Mouse (Mus musculus): ENCODE results near the gene Uba7. TPM values are rescaled to one million over a fixed set of nuclear protein-coding genes. Genes with fewer than 3 reads are reported as not detected.
"Not testable (repeated sequence)": the region's sequence is repeated elsewhere in the genome, so short reads cannot be mapped to it uniquely, and the experiment has no call there.

Gene Uba7
- total and polyA plus RNA-seq, 2 experiments from 2014 or later: 1.9 to 5.0 TPM

GRCm38 (mm10) chr9:108013577-108013976 lies 38.3 kb downstream of the Uba7 start:
- not testable (repeated sequence) for H3K4me3 ChIP-seq (ENCODE audit: low read depth, low read length); H3K4me2 ChIP-seq (ENCODE audit: low read depth, low read length, poor library complexity, severe bottlenecking); H3K4me1 ChIP-seq (ENCODE audit: insufficient read depth, low read length); DNase-seq (ENCODE audit: low spot score); H3K27me3 ChIP-seq (ENCODE audit: insufficient read depth, low read length); H3K36me3 ChIP-seq (ENCODE audit: insufficient read depth, low read length); H3K27ac ChIP-seq (ENCODE audit: low read depth, low read length); H3K9ac ChIP-seq (replicated peaks; ENCODE audit: low read length, poor library complexity, severe bottlenecking); H3K9me3 ChIP-seq (ENCODE audit: low read length); ATAC-seq (ENCODE audit: low FRiP score)
- peak; percentile 35 for TF ChIP-seq CTCF (IDR thresholded peaks at IDR 0.05)
- WGBS: 100% methylated on average over 2 of the region's 2 CpGs

DNA sequence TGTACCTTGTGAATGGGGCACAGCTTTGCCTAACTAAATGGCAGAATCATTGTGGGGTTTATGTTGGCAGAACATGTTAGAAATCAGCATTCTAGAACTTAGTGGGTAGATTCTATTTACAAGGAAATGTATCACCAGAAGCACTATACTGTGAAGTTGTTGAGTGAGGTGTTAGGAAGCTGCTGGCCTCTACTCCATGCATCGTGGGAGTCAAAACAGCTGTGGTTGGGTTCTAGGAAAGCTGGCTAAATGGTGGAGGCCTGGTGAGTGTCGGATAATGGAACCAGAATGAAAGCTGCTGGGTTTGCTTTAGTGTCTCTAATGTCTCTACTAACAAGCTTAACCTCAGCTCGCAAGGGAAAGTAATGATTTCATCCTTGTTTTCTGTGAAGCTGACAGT lies 41.8 kb downstream of the Uba7 start:
- Histone ChIP-seq H3K4me1 (ENCODE audit: insufficient read depth, low read length) (no peaks in the 10 kb centered on the region), H3K9me3 (ENCODE audit: low read length) (no peaks in the 10 kb centered on the region), H3K36me3 (ENCODE audit: insufficient read depth, low read length) (peaks cover 3% of the 10 kb centered on the region; the same call in 1 of the 2 replicates), H3K27me3 (ENCODE audit: insufficient read depth, low read length) (no peaks in the 10 kb centered on the region), H3K9ac (replicated peaks; ENCODE audit: low read length, poor library complexity, severe bottlenecking) (no peak overlapping the region), H3K4me2 (ENCODE audit: low read depth, low read length, poor library complexity, severe bottlenecking) (no peak overlapping the region), H3K27ac (ENCODE audit: low read depth, low read length) (no peak overlapping the region), H3K4me3 (ENCODE audit: low read depth, low read length) (no peak overlapping the region)
- ATAC-seq (ENCODE audit: low FRiP score) (no peak), DNase-seq (ENCODE audit: low spot score) (no peak)
- 77% methylated on average over 3 of the region's 3 CpGs for WGBS
- no peak for TF ChIP-seq CTCF (IDR thresholded peaks at IDR 0.05)

DNA sequence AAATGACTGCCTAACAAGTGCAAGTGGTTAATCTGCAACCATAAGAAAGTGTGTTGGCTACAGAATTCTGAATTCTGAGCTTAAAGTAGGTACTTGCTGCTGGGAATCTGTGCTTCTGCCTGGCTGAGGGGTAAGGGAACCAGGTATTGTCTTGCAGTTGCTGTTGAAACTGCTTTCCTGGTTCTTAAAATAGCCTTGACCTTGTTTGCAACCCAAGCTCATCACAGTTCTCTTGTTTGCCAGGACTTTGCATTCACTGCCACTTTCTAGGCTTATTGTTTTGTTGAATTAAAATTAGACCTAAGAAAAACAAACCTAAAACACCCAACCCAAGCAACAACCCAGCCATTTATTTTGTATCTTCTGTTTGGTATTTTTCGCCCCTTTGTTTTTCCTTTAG lies 45.4 kb downstream of the Uba7 start:
- 100% methylated on average over 1 of the region's 1 CpGs for WGBS
- DNase-seq (ENCODE audit: low spot score) (no peak), ATAC-seq (ENCODE audit: low FRiP score) (no peak)
- TF ChIP-seq CTCF (IDR thresholded peaks at IDR 0.05): no peak
- Histone ChIP-seq H3K4me1 (ENCODE audit: insufficient read depth, low read length) (no peaks in the 10 kb centered on the region), H3K27me3 (ENCODE audit: insufficient read depth, low read length) (no peaks in the 10 kb centered on the region), H3K9ac (replicated peaks; ENCODE audit: low read length, poor library complexity, severe bottlenecking) (no peak overlapping the region), H3K9me3 (ENCODE audit: low read length) (no peaks in the 10 kb centered on the region), H3K4me3 (ENCODE audit: low read depth, low read length) (no peak overlapping the region), H3K27ac (ENCODE audit: low read depth, low read length) (no peak overlapping the region), H3K4me2 (ENCODE audit: low read depth, low read length, poor library complexity, severe bottlenecking) (no peak overlapping the region), H3K36me3 (ENCODE audit: insufficient read depth, low read length) (peaks cover 3% of the 10 kb centered on the region)

DNA sequence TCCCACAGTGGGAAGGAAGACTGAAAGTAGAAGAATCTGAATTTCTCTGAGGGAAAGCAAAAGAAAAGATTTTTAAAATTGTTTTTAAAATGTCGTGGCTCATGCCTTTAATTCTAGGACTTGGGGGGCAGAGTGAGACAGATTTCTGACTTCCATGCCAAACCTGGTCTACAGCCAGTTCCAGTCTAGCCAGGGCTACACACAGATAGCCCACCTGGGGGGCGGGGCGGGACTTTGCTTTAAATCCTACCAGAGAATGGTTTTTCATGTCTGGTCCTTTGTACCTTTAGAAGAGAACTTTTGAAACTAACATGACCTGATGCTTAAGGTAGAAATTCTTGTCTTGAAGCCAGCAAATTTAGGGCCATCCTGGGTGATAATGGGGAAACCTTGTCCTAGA lies 47.9 kb downstream of the Uba7 start:
- 91% methylated on average over 3 of the region's 3 CpGs for WGBS
- Histone ChIP-seq H3K36me3 (ENCODE audit: insufficient read depth, low read length) (peaks cover 16% of the 10 kb centered on the region), H3K27me3 (ENCODE audit: insufficient read depth, low read length) (no peaks in the 10 kb centered on the region), H3K4me2 (ENCODE audit: low read depth, low read length, poor library complexity, severe bottlenecking) (no peak overlapping the region), H3K4me1 (ENCODE audit: insufficient read depth, low read length) (no peaks in the 10 kb centered on the region), H3K9me3 (ENCODE audit: low read length) (no peaks in the 10 kb centered on the region), H3K9ac (replicated peaks; ENCODE audit: low read length, poor library complexity, severe bottlenecking) (no peak overlapping the region), H3K27ac (ENCODE audit: low read depth, low read length) (no peak overlapping the region), H3K4me3 (ENCODE audit: low read depth, low read length) (no peak overlapping the region)
- ATAC-seq (ENCODE audit: low FRiP score) (no peak), DNase-seq (ENCODE audit: low spot score) (no peak)
- TF ChIP-seq CTCF (IDR thresholded peaks at IDR 0.05): no peak

- Histone ChIP-seq H3K4me2 (ENCODE audit: low read depth, low read length, poor library complexity, severe bottlenecking) (no peak overlapping the region), H3K4me3 (ENCODE audit: low read depth, low read length) (no peak overlapping the region), H3K36me3 (ENCODE audit: insufficient read depth, low read length) (peaks cover 16% of the 10 kb centered on the region), H3K27ac (ENCODE audit: low read depth, low read length) (no peak overlapping the region), H3K27me3 (ENCODE audit: insufficient read depth, low read length) (no peaks in the 10 kb centered on the region), H3K4me1 (ENCODE audit: insufficient read depth, low read length) (no peaks in the 10 kb centered on the region), H3K9me3 (ENCODE audit: low read length) (no peaks in the 10 kb centered on the region), H3K9ac (replicated peaks; ENCODE audit: low read length, poor library complexity, severe bottlenecking) (no peak overlapping the region)
- ATAC-seq (ENCODE audit: low FRiP score): no peak
- 92% methylated on average over 3 of the region's 3 CpGs for WGBS
- DNase-seq (ENCODE audit: low spot score): no peak
- peak; percentile 49 for TF ChIP-seq CTCF (IDR thresholded peaks at IDR 0.05)
Observed at GRCm38 (mm10) chr9:108026584-108026983, 51.3 kb downstream of the Uba7 start.

DNA sequence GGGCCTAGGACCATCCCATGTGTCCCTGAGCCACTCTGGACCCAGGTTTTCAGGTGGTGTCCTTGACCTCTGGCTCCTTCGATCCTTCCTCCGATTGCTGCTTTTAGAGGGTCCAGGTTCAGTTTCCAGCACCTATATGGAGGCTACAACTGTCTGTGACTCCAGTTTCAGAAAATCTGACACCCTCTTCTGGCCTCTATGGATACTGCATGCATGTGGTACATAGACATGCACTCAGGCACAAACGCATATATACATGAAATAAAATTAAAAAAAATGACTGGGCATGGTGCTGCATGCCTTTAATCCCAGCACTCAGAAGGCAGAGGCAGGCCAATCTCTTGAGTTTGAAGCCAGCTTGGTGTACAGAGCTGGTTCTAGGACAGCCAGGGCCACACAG lies 52.6 kb downstream of the Uba7 start:
- 99% methylated on average over 3 of the region's 3 CpGs for WGBS

More for the DNA sequence above, 52.6 kb downstream of the Uba7 start:
- H3K4me2 ChIP-seq (ENCODE audit: low read depth, low read length, poor library complexity, severe bottlenecking): no peak overlapping the region
- H3K4me1 ChIP-seq (ENCODE audit: insufficient read depth, low read length): no peaks in the 10 kb centered on the region
- DNase-seq (ENCODE audit: low spot score) (no peak), ATAC-seq (ENCODE audit: low FRiP score) (no peak)
- H3K9ac ChIP-seq (replicated peaks; ENCODE audit: low read length, poor library complexity, severe bottlenecking): no peak overlapping the region
- H3K9me3 ChIP-seq (ENCODE audit: low read length): no peaks in the 10 kb centered on the region
- H3K27ac ChIP-seq (ENCODE audit: low read depth, low read length): no peak overlapping the region
- 0 out of 2 replicates have a peak, but pooled peaks have one; percentile 8 for TF ChIP-seq CTCF (IDR thresholded peaks at IDR 0.05)
- H3K4me3 ChIP-seq (ENCODE audit: low read depth, low read length): no peak overlapping the region
- H3K27me3 ChIP-seq (ENCODE audit: insufficient read depth, low read length): no peaks in the 10 kb centered on the region
- H3K36me3 ChIP-seq (ENCODE audit: insufficient read depth, low read length): peaks cover 21% of the 10 kb centered on the region

Data from midbrain, postnatal 0 days (tissue).